Mouse (Mus musculus): ENCODE data around the gene Plk2. TPM values are rescaled to one million over a fixed set of nuclear protein-coding genes. Genes with fewer than 3 reads are reported as not detected.
"Not testable (repeated sequence)": the region's sequence is repeated elsewhere in the genome, so short reads cannot be mapped to it uniquely, and the experiment has no call there.

Plk2 gene
- 89.4 and 113 TPM in 2 replicates for polyA plus RNA-seq (2015; fragmentation: Nextera tagmentation; extraction: Ambion mirVana)

- H3K9me3 ChIP-seq (replicated peaks), result peaks cover 4% of the 10 kb centered on the region; the same call in 1 of the 2 replicates
- peaks cover 13% of the 10 kb centered on the region; the same call in 1 of the 2 replicates for H3K4me1 ChIP-seq
- peak within 1 kb of the TSS; percentile 86 for H3K9ac ChIP-seq
- ATAC-seq, result peak; percentile 97
- H3K36me3 ChIP-seq (ENCODE audit: poor library complexity, severe bottlenecking), result peaks cover 20% of the 10 kb centered on the region
- H3K27ac ChIP-seq, result peak within 1 kb of the TSS; percentile 77
- under 1% methylated on average over 69 of the region's 71 CpGs for WGBS
- peak within 1 kb of the TSS; percentile 65 for H3K4me3 ChIP-seq
- H3K27me3 ChIP-seq, result no peaks in the 10 kb centered on the region
- H3K4me2 ChIP-seq, result peak within 1 kb of the TSS; percentile 99
Observed at GRCm38 (mm10) chr13:110394291-110395178, at the start of gene Plk2. TSS of gene Plk2 (plus strand) at chr13:110395046.

GRCm38 (mm10) chr13:110346707-110347106 is 48.1 kb upstream of the Plk2 start:
- Histone ChIP-seq H3K4me2 (no peak overlapping the region), H3K9me3 (replicated peaks) (no peaks in the 10 kb centered on the region), H3K4me3 (no peak overlapping the region), H3K27ac (0 out of 2 replicates have a peak overlapping the region, but pooled peaks have one; percentile 1), H3K36me3 (ENCODE audit: poor library complexity, severe bottlenecking) (no peaks in the 10 kb centered on the region), H3K4me1 (0 out of 2 replicates have a peak, but pooled peaks cover 5% of the 10 kb centered on the region), H3K9ac (no peak overlapping the region), H3K27me3 (no peaks in the 10 kb centered on the region)
- ATAC-seq, result no peak
- WGBS, result 24% methylated on average over 7 of the region's 7 CpGs

GRCm38 (mm10) chr13:110351051-110351450 is 43.8 kb upstream of the Plk2 start:
- H3K9me3 ChIP-seq (replicated peaks), result no peaks in the 10 kb centered on the region
- no peak overlapping the region for H3K4me2 ChIP-seq
- no peaks in the 10 kb centered on the region for H3K36me3 ChIP-seq (ENCODE audit: poor library complexity, severe bottlenecking)
- H3K4me1 ChIP-seq, result no peaks in the 10 kb centered on the region
- ATAC-seq, result no peak
- no peak overlapping the region for H3K4me3 ChIP-seq
- H3K9ac ChIP-seq, result no peak overlapping the region
- no peaks in the 10 kb centered on the region for H3K27me3 ChIP-seq
- no peak overlapping the region for H3K27ac ChIP-seq
- 92% methylated on average over 6 of the region's 6 CpGs for WGBS

- ATAC-seq, result no peak
- Histone ChIP-seq H3K9me3 (replicated peaks) (no peaks in the 10 kb centered on the region), H3K27me3 (no peaks in the 10 kb centered on the region), H3K4me1 (no peaks in the 10 kb centered on the region), H3K4me2 (no peak within 1 kb of the TSS), H3K36me3 (ENCODE audit: poor library complexity, severe bottlenecking) (no peaks in the 10 kb centered on the region), H3K4me3 (no peak within 1 kb of the TSS), H3K27ac (no peak within 1 kb of the TSS), H3K9ac (no peak within 1 kb of the TSS)
- WGBS, result 94% methylated on average over 2 of the region's 2 CpGs
Observed at GRCm38 (mm10) chr13:110356941-110357340, 37.9 kb upstream of the Plk2 start, which contains the start of gene Gapt. TSS of gene Gapt (minus strand) at chr13:110357199.

GRCm38 (mm10) chr13:110363722-110364121 is 31.1 kb upstream of the Plk2 start:
- no peaks in the 10 kb centered on the region for H3K36me3 ChIP-seq (ENCODE audit: poor library complexity, severe bottlenecking)
- ATAC-seq, result no peak
- no peak overlapping the region for H3K4me2 ChIP-seq
- 85% methylated on average over 6 of the region's 6 CpGs for WGBS
- no peak overlapping the region for H3K9ac ChIP-seq
- no peaks in the 10 kb centered on the region for H3K9me3 ChIP-seq (replicated peaks)
- no peaks in the 10 kb centered on the region for H3K27me3 ChIP-seq
- H3K4me1 ChIP-seq, result no peaks in the 10 kb centered on the region
- H3K4me3 ChIP-seq, result no peak overlapping the region
- H3K27ac ChIP-seq, result no peak overlapping the region

GRCm38 (mm10) chr13:110366477-110366876 is 28.4 kb upstream of the Plk2 start:
- H3K27ac ChIP-seq, result no peak overlapping the region
- no peak for ATAC-seq

GRCm38 (mm10) chr13:110367961-110368555 is 26.8 kb upstream of the Plk2 start:
- no peaks in the 10 kb centered on the region for H3K36me3 ChIP-seq (ENCODE audit: poor library complexity, severe bottlenecking)
- H3K4me2 ChIP-seq, result no peak overlapping the region
- no peak overlapping the region for H3K4me3 ChIP-seq
- H3K9me3 ChIP-seq (replicated peaks), result no peaks in the 10 kb centered on the region
- no peaks in the 10 kb centered on the region for H3K27me3 ChIP-seq
- WGBS, result 95% methylated on average over 3 of the region's 3 CpGs
- peak; percentile 58 for ATAC-seq
- no peak overlapping the region for H3K9ac ChIP-seq
- H3K4me1 ChIP-seq, result no peaks in the 10 kb centered on the region
- H3K27ac ChIP-seq, result no peak overlapping the region

More at GRCm38 (mm10) chr13:110366477-110366876, 28.4 kb upstream of the Plk2 start:
- H3K9ac ChIP-seq, result no peak overlapping the region
- 89% methylated on average over 3 of the region's 3 CpGs for WGBS
- H3K4me3 ChIP-seq, result no peak overlapping the region
- H3K4me1 ChIP-seq, result no peaks in the 10 kb centered on the region
- no peaks in the 10 kb centered on the region for H3K9me3 ChIP-seq (replicated peaks)
- H3K27me3 ChIP-seq, result no peaks in the 10 kb centered on the region
- H3K4me2 ChIP-seq, result no peak overlapping the region
- H3K36me3 ChIP-seq (ENCODE audit: poor library complexity, severe bottlenecking), result no peaks in the 10 kb centered on the region

GRCm38 (mm10) chr13:110368556-110369040 is 26.2 kb upstream of the Plk2 start:
- not testable (repeated sequence) for H3K4me3 ChIP-seq; H3K27me3 ChIP-seq; H3K9ac ChIP-seq; H3K27ac ChIP-seq; H3K36me3 ChIP-seq (ENCODE audit: poor library complexity, severe bottlenecking); H3K9me3 ChIP-seq (replicated peaks); H3K4me2 ChIP-seq; H3K4me1 ChIP-seq
- peak; percentile 81 for ATAC-seq
- WGBS, result 53% methylated on average over 6 of the region's 6 CpGs

- no peak overlapping the region for H3K4me2 ChIP-seq
- H3K4me3 ChIP-seq, result no peak overlapping the region
- no peak overlapping the region for H3K27ac ChIP-seq
- H3K9ac ChIP-seq, result no peak overlapping the region
- no peak; the same call in 1 of the 2 replicates for ATAC-seq
- no peaks in the 10 kb centered on the region for H3K9me3 ChIP-seq (replicated peaks)
- H3K36me3 ChIP-seq (ENCODE audit: poor library complexity, severe bottlenecking), result no peaks in the 10 kb centered on the region
- no peaks in the 10 kb centered on the region for H3K4me1 ChIP-seq
- 83% methylated on average over 1 of the region's 1 CpGs for WGBS
- no peaks in the 10 kb centered on the region for H3K27me3 ChIP-seq
Observed at GRCm38 (mm10) chr13:110369673-110370072, 25.2 kb upstream of the Plk2 start.

GRCm38 (mm10) chr13:110382447-110382901 is 12.4 kb upstream of the Plk2 start:
- no peaks in the 10 kb centered on the region for H3K27me3 ChIP-seq
- no peak overlapping the region for H3K4me2 ChIP-seq
- ATAC-seq, result peak; percentile 72
- H3K4me1 ChIP-seq, result no peaks in the 10 kb centered on the region
- 19% methylated on average over 5 of the region's 5 CpGs for WGBS
- H3K9ac ChIP-seq, result no peak overlapping the region
- H3K36me3 ChIP-seq (ENCODE audit: poor library complexity, severe bottlenecking), result no peaks in the 10 kb centered on the region
- H3K9me3 ChIP-seq (replicated peaks), result no peaks in the 10 kb centered on the region
- no peak overlapping the region for H3K27ac ChIP-seq
- no peak overlapping the region for H3K4me3 ChIP-seq

- Histone ChIP-seq H3K9ac (no peak overlapping the region), H3K27ac (no peak overlapping the region), H3K27me3 (no peaks in the 10 kb centered on the region), H3K4me2 (no peak overlapping the region), H3K36me3 (ENCODE audit: poor library complexity, severe bottlenecking) (no peaks in the 10 kb centered on the region), H3K9me3 (replicated peaks) (no peaks in the 10 kb centered on the region), H3K4me1 (no peaks in the 10 kb centered on the region), H3K4me3 (no peak overlapping the region)
- 79% methylated on average over 6 of the region's 6 CpGs for WGBS
- no peak for ATAC-seq
Observed at GRCm38 (mm10) chr13:110384514-110384913, 10.3 kb upstream of the Plk2 start.

GRCm38 (mm10) chr13:110392210-110392609 is 2.6 kb upstream of the Plk2 start:
- no peak for ATAC-seq
- H3K9ac ChIP-seq, result no peak overlapping the region
- 0 out of 2 replicates have a peak, but pooled peaks cover 4% of the 10 kb centered on the region for H3K4me1 ChIP-seq
- H3K27ac ChIP-seq, result no peak overlapping the region
- 0 out of 2 replicates have a peak, but pooled peaks cover 4% of the 10 kb centered on the region for H3K9me3 ChIP-seq (replicated peaks)
- no peak overlapping the region for H3K4me2 ChIP-seq
- H3K27me3 ChIP-seq, result no peaks in the 10 kb centered on the region
- 25% methylated on average over 8 of the region's 8 CpGs for WGBS
- H3K36me3 ChIP-seq (ENCODE audit: poor library complexity, severe bottlenecking), result no peaks in the 10 kb centered on the region
- no peak overlapping the region for H3K4me3 ChIP-seq
